Mouse (Mus musculus) fibroblast of lung, adult 2 months (primary cell): Measurements from ENCODE around the gene Cox4i1.

Experiments
- DNase-seq: peaks from one replicate; pipeline ENCODE4 v3.0.0-alpha.2; 2011; ENCODE audit warnings: low read depth

Gene Cox4i1

DNA sequence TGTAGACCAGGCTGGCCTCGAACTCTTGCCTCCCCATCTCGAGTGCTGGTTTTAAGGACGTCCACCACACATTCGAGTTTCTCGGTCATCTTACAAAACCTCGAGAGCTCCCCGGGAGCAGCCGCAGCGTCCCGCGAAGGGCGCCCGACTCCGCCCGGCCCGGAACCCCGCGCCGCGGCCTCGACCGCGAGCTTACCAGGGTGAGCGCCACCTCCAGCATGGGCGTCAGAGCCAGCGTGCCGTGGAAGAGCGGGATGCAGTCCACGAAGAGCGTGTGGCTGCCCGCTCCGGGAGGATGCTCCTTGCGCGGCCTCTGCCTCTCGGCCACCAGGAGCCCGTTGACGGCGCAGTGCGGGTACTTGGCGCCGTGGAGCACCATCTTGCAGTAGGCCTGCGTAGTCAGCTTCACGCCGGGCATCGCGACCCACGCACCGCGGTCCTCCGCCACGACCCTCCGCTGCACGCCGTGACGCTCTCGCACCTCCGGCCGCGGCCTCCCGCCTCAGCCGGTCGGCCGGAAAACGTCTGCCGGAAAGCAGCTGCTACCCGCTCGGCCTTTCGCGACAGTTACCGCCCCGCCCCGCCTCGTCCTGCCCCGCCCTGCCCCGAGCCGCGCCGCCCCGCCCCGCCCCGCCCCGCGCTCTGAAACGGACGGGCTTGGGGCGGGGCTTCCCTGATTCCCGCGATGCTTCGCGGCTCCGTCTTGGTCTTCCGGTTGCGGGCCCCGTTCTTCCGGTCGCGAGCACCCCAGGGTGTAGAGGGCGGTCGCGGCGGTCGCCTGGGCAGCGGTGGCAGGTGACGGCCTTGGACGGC is at the start of gene Cox4i1, which contains the start of gene Gm27021:
Gene Cox4i1 (plus strand): TSS at position 662 of the 813 bp plus-strand sequence.
Gene Gm27021 (minus strand): TSS at position 519 of the 813 bp plus-strand sequence.
- DNase-seq, result no peak

DNA sequence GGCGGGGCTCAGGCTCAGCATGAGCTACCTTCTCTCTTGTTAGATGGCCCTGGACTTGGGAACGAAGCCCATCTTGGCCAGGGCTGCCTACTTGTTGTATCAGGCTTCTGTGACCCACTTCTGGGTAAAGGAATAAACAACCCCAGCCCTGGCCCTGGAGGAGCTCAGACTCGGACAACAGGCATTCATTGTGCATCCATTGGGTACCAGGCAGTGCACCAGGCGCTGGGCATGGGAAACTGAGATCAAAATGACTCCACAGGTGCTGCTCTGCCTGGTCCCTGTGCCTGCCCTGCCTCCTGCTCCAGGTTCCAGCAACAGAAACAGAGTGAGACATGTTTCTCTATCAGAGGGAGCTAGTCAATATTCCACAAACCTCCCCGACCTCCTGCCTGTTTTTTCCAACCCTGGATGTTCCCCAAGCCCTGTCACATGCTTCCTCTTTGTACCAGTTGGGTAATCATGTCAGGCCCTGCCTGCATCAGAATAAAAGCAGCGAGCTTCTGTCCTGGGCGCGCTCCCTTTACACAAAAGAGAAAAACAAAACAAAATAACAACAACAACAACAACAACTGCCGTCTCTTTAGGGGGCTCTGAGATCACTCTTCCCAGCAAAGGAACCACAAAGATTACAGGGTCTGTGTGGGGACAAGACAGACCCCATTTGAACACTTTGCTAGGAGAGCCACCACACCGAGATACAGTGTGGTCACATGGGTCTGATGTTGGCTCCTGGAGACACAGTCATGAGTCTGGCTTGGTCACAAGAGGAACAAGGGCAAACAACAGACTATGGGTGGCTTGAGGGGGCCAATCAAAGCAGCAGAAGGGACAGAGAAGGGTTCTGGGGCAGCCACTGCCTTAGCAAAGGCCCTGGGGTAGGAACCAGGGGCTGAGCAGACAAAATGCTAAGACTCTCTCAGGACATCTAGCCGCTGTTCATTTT is 48.5 kb upstream of the Cox4i1 start:
- DNase-seq, result no peak

DNA sequence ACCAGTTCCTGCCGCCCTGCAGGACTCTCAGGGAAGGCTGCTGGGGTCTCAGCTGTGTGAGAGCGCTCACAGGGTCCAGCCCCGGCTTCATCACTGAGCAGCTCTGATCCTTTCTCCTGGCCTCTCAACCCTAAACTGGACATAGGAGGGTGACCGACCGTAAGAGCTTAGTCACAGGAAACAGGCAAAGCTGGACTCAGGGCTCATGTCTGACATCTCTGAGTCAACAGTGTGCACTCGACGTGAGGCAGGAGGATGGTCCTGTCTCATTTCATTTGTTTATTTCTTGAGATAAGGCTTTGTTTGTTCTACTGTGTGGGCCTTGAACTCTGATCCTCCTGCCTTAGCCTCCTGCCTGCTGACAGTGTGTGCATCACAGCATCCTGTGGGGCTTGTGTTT is 47.6 kb upstream of the Cox4i1 start:
- no peak for DNase-seq

GRCm38 (mm10) chr8:120622161-120622560 is 45.9 kb upstream of the Cox4i1 start:
- DNase-seq, result no peak

- DNase-seq, result no peak
Observed at GRCm38 (mm10) chr8:120623608-120624007, 44.4 kb upstream of the Cox4i1 start.

- DNase-seq, result no peak
Observed at GRCm38 (mm10) chr8:120626461-120626860, 41.6 kb upstream of the Cox4i1 start.

DNA sequence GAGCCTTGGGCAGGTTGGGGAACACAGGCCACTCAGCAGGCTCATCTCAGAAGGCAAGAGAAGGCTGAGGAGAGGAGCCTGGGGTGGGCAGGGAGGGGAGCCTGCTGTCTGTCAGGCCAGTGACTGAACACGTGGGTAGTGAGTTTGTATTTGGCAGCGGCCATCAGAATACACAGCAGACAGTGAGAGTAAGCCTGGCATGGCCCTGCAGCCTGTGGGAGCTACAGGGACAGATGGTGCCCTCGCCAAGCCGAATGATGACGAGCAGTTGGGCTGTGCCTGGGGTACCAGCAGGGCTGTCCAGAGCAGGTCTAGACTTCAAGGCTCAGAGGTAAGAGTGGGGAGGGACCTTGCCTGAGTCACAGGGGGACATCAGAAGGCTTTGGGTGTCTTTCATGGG is 40.7 kb upstream of the Cox4i1 start:
- DNase-seq, result no peak

- no peak for DNase-seq
Observed at GRCm38 (mm10) chr8:120630031-120630430, 38.0 kb upstream of the Cox4i1 start.

DNA sequence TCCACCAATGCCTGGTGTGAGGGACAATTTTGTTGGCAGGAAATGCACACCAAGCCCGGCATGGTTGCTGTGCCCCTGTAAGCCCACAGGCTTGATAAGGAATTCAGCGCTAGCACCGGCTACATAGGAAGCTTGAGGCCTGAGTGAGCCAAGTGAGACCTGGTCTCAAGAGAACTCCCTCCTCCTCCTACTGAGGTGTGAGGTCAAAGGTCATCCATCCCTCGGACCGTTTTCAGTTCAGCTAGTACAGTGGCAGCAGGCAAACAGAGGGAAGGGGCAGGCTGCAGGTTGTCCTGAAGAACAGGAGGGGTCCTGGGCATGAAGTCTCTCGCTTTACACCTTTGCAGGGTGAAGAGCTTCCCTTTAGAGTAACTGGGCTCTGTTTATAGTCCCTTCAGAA is 37.2 kb upstream of the Cox4i1 start:
- no peak for DNase-seq

DNA sequence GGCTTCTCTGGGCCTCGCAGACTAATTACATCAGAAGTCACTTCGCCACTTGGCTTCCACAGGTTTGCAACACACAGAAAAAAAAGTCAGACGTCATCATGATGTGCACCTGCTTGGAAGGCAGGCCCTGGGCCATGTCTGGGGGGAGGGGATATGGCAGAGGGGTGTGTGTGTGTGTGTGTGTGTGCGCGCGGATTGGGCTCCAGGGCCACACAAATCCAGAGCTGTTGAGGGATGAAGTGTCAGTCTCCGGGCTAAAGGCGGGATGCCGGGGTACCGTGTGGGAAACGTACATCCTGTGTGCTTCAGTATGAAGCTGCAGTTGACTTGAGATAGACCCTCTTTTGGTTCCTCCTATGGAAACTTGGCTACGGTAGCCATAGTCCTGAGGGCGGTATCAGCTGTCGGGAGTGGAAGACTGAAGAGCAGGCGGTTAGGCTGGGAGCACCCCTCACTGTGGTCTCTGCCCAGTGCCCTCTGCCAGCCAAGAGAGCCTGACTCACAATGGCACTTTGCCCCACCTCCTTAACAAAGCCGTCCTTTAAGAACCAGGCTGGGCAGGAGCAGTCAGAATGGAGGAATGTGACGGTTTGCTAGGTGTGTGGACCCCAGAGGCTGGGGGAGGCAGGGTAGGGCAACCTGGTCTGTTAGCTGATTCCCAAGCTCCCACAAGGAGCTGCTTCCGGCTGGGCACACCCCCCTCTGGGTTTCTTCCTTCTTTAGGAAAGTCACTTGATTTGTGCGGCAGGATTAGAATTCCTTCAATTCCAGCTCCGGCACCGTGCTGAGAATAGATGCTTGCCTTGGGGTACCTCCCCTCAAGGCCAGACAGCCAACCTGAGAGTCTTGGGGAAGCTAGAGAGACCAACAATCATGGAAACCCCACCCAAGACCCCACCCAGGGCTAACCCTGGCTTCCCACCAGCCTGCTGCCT is 36.3 kb upstream of the Cox4i1 start:
- DNase-seq, result peak; percentile 94

DNA sequence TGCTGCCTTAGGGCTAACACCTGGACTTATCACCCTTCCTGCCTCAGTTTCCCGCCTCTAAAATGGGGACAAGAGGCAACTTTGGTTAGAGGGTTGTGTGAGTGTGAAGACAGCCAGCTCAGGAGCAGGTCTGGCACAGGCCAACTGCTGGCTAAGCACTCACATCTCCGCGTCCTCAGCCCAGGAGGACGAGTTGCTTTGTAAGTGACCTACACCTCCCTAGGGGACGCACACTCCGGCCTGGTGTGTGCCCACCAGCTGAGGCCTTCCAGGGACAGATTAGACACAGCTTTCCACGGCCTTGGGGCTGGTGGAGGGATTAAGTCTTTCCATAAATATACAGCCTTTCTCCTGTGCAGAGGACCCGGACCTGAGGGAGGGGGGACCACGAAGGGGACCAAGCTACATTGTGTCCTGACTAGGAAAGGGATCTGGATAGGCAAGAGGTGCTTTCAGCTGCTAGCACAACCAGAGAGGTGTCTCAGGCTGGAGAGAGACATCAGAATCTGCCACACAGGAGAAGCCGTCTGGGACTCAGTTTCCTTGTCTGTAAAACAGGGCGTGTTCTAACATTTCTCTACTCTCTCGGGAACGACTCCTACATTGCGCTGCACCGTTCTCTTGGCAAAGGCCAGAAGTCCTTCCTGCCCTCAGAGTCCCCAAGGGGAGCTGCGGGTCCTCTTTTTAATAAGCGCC is 34.9 kb upstream of the Cox4i1 start:
- DNase-seq, result no peak

DNA sequence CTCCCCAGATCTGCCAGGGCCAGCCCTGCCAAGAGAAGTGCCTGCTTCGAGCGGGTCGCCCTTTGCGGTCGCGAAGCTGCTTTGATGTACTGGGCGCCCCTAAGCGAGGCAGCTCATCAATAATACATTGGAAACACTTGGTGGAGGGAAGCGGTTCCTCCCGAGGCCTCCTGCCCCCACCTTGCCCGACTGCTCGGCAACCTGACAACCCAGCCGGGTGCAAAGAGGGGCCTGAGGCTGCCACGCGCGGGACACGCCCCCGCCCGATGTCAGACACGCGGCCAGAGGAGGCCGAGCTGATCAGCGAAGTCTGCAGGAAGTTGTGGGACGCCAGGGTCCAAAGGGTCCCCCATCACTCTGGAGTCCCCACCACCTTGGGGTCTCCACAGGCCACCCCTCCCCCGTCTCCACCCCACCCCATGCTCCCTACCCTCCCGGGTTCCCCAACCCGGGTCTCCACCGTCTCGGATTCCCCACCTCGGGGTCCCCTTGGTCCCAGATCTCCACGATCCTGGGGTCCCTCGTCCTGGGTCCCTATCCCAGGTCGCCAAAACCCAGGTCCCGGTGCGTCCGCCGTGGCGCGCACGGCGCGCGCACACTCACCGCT is 34.3 kb upstream of the Cox4i1 start:
- DNase-seq, result no peak

DNA sequence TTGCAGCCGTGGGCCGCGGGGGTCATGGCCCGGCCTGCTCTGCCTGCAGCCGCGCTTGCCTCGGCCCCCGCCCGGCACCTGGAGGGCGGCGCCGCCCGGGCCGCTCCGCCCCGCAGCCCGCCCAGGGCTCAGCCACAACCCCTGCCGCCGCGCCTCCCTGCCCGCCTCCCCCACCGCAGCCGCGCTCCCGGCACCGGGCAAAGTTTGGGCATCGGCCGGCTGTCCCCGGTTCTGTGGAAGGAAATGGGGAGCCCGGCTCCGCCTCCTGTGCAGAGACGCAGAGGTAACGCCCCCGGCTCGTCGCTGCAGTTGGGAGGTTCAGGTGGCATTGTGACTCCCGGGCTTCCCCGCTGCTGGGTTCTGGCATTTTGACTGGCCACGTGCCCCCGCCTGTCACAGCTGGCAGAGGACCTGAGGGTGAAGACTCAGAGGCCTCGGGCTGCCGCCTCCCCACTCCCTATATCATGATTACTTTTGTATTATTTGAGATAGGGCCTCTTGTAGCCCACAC is 33.6 kb upstream of the Cox4i1 start:
- DNase-seq, result no peak

DNA sequence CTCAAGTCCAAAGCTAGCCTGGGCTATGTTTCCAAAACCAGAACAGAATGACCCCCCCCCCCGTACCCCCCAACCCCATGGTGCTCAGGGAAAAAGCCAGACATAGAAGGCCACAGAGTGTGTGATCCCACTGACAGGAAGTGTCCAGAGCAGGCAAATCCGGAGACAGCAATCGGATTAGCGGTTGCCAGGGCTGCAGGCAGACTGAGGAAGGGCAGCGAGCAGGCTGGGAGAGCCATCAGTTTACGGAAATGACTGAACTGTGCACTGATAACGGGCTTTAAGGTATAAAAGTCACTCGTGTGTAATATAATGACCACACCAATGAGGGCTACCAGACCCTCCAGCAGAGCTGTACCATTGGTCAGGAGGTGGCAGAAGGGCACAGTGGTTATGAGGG is 26.8 kb upstream of the Cox4i1 start:
- no peak for DNase-seq

- no peak for DNase-seq
Observed at GRCm38 (mm10) chr8:120642031-120642662, 25.9 kb upstream of the Cox4i1 start.

- peak; percentile 95 for DNase-seq
Observed at GRCm38 (mm10) chr8:120644663-120645062, 23.4 kb upstream of the Cox4i1 start.

DNA sequence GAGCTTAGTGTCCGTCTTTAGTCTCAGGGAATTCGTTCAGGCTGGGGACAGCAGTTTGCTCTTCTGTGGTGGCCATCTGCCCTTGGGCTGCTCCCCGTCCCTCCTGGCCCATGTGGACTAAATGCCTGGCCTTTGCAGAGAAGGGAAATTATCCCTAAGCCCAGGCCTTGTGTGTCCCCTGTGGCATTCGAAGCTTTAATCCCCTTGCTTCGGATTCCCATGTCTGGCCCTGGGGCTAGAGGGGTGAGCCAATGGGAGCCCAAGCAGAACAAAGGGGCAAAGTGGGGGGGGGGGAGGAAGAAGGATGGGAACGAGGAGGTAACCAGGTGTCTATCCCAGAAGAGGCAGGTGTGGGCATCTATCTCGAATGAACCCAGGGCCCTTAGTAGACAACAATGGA is 20.5 kb upstream of the Cox4i1 start, which contains the start of gene 1190005I06Rik:
Gene 1190005I06Rik (minus strand): TSS at position 101 of the 400 bp plus-strand sequence.
- no peak for DNase-seq

DNA sequence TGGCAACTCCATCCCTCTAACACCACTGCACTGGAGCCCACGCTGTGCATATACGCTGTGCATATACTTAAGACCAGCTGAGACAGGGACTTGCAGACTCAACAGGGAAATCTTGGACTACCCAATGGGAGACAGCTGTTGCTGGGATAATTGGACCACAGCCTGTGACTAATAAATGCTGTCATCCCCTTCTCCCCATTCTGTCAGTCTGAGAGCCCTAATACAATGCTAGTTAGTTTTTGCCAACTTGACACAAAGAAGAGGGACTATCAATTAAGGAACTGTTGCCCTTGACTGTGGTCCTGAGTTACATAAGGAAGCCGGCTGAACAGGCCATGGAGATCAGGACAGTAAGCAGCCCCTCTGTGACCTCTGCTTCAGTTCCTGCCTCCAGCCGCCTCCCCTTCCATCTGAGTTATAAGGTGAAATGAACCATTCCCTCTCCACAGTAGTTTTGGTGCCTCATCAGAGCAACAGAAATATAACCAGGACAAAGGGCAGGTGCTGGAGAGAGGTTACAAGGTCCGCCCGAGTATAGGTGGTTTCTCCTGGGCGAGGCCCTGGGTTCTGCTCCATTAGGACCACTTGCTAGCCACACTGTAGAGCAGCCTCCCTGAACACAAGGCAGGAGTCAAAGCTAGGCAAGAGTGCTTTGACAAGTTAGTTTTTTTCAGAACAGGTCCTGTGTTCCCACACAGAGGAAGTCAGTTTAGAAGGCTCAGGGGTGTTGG is 11.5 kb upstream of the Cox4i1 start:
- no peak for DNase-seq

DNA sequence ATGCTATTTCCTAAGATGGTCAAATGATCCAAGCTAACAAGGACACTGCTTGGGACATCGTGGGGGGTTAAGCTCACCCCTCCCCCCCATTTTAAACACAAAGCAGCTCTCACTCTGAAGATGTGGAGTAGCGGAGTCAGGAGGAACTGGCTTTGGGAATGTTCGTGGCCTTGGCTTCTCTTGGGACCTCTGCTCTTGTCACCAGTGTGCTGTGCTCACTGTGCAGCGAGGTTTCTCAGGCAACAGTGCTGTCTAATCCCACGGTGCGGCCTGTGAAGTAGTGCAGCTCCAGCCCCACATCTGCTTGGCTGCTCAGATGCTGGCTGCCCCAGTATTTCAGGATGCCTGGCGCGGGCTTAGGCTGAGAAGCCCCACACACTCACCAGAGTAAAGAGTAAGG is 10.6 kb upstream of the Cox4i1 start:
- DNase-seq, result no peak
